Mouse (Mus musculus) hindbrain, embryonic 11.5 days (tissue): Measurements from ENCODE around the gene Paqr5. TPM values are rescaled to one million over a fixed set of nuclear protein-coding genes. Genes with fewer than 3 reads are reported as not detected.

Experiments used
- ATAC-seq: fragments of 200-750 bp; cut with Nextera tagmentation; 2 replicates; pipeline ENCODE4 v1.8.0; 2017; ENCODE audit warnings: mild to moderate bottlenecking, moderate TSS enrichment, moderate library complexity; ENCODE audit not compliant: low FRiP score
- DNase-seq: peaks from one replicate; pipeline ENCODE4 v3.0.0-alpha.2; 2015; ENCODE audit warnings: low spot score
- H3K27ac ChIP-seq: fragments of 300-500 bp; sonication (generic); 2 replicates; pipeline ENCODE4 v1.5.1; 2014; ENCODE audit warnings: mild to moderate bottlenecking, low read depth, low read length
- H3K27me3 ChIP-seq: fragments of 300-500 bp; sonication (generic); 2 replicates; pipeline ENCODE4 v1.6.1; 2014; ENCODE audit warnings: mild to moderate bottlenecking, low read length, moderate library complexity, mixed read lengths; ENCODE audit not compliant: control insufficient read depth, insufficient read depth
- H3K36me3 ChIP-seq: fragments of 300-500 bp; sonication (generic); 2 replicates; pipeline ENCODE4 v1.6.1; 2014; ENCODE audit warnings: mild to moderate bottlenecking, low read length, moderate library complexity, mixed read lengths; ENCODE audit not compliant: control insufficient read depth, insufficient read depth
- H3K4me1 ChIP-seq: fragments of 300-500 bp; sonication (generic); replicated peaks from 2 replicates; pipeline ENCODE4 v1.6.1; 2014; ENCODE audit warnings: low read length, mixed read lengths; ENCODE audit not compliant: control insufficient read depth, insufficient read depth
- H3K4me2 ChIP-seq: fragments of 300-500 bp; sonication (generic); replicated peaks from 2 replicates; pipeline ENCODE4 v1.6.1; 2014; ENCODE audit warnings: mild to moderate bottlenecking, low read depth, low read length
- H3K4me3 ChIP-seq: fragments of 300-500 bp; sonication (generic); 2 replicates; pipeline ENCODE4 v1.5.1; 2014; ENCODE audit warnings: low read depth, low read length
- H3K9ac ChIP-seq: fragments of 300-500 bp; sonication (generic); 2 replicates; pipeline ENCODE4 v1.6.1; 2014; ENCODE audit warnings: low read depth, low read length
- H3K9me3 ChIP-seq: fragments of 300-500 bp; sonication (generic); 2 replicates; pipeline ENCODE4 v1.6.1; 2016; ENCODE audit warnings: low read length; ENCODE audit not compliant: control insufficient read depth
- WGBS: fragments of 180-500 bp; shearing (Covaris S2); extraction: QIAGEN DNeasy Blood & Tissue Kit; methylation state at CpG from one replicate; pipeline ENCODE4 v1.1.7; 2014; 5-methylcytosine and 5-hydroxymethylcytosine counted together
- polyA plus RNA-seq: library from polyadenylated mRNA; unstranded; fragments of >200 nt; fragmentation: Nextera tagmentation; extraction: Ambion mirVana; gene quantifications from 2 replicates; pipeline ENCODE4 v1.2.1, GENCODE M21; 2014

Gene Paqr5
- polyA plus RNA-seq, 1 experiment from 2014 or later = 1.3 TPM

GRCm38 (mm10) chr9:62040008-62040608 is 13.5 kb upstream of the Paqr5 start:
- ATAC-seq = peak; percentile 19; the same call in 1 of the 2 replicates
- 6% methylated on average over 20 of the region's 20 CpGs for WGBS
- H3K4me3 ChIP-seq = no peak overlapping the region

DNA sequence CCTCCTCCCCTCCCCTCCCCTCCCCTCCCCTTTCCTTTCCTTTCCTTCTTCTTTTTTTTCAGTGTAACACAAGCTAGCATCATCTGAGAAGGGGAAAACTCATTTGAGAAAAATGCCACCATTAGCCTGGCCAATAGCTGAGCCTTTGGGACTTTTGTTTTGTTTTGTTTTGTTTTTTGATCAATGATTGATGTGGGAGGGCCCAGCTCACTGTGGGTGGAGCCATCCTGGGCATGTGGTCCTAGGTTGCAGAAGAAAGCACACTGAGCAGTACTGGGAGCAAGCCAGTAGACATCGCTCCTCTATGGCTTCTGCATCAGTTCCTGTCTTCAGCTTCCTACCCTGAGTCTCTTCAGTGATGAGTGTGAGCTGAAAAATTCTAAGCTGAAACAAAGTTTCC is 9.2 kb upstream of the Paqr5 start:
- no peaks in the 10 kb centered on the region for H3K36me3 ChIP-seq
- WGBS = 80% methylated on average over 1 of the region's 1 CpGs
- no peaks in the 10 kb centered on the region for H3K4me1 ChIP-seq
- no peaks in the 10 kb centered on the region for H3K9me3 ChIP-seq
- no peak overlapping the region for H3K4me3 ChIP-seq
- H3K4me2 ChIP-seq = no peak overlapping the region
- DNase-seq (no peak), ATAC-seq (no peak)
- H3K9ac ChIP-seq = no peak overlapping the region
- H3K27me3 ChIP-seq = no peaks in the 10 kb centered on the region
- H3K27ac ChIP-seq = no peak overlapping the region

More at GRCm38 (mm10) chr9:62040008-62040608, 13.5 kb upstream of the Paqr5 start:
- peak; percentile 92 for DNase-seq
- Histone ChIP-seq H3K36me3 (no peaks in the 10 kb centered on the region), H3K4me1 (no peaks in the 10 kb centered on the region), H3K9ac (no peak overlapping the region), H3K27me3 (no peaks in the 10 kb centered on the region), H3K9me3 (no peaks in the 10 kb centered on the region), H3K27ac (no peak overlapping the region), H3K4me2 (no peak overlapping the region; the same call in 1 of the 2 replicates)

DNA sequence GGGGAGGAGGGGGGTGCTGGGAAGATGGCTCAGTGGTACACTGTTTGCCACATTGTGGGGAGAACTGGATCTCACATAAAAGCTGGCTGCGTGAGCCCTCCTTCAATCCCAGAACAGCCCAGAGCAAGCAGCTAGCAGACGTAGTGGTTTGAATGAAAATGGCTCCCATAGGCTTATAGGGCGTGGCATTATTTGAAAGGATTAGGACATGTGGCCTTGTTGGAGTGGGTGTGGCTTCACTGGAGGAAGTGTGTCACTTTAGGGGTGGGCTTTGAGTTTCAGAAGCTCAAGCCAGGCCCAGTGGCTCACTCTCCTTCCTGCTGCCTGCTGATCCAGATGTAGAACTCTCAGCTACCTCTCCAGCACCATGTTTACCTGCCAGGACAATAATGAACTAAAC is 5.5 kb upstream of the Paqr5 start:
- Histone ChIP-seq H3K4me3 (no peak overlapping the region), H3K4me1 (no peaks in the 10 kb centered on the region), H3K36me3 (no peaks in the 10 kb centered on the region), H3K9me3 (no peaks in the 10 kb centered on the region), H3K4me2 (no peak overlapping the region), H3K27me3 (peaks cover 2% of the 10 kb centered on the region; the same call in 1 of the 2 replicates), H3K9ac (no peak overlapping the region), H3K27ac (no peak overlapping the region)
- ATAC-seq (no peak), DNase-seq (no peak)
- WGBS = 88% methylated on average over 3 of the region's 3 CpGs

GRCm38 (mm10) chr9:62028072-62028471 is 1.4 kb upstream of the Paqr5 start:
- H3K27me3 ChIP-seq = peaks cover 22% of the 10 kb centered on the region
- no peak for DNase-seq
- 51% methylated on average over 3 of the region's 3 CpGs for WGBS

GRCm38 (mm10) chr9:62025056-62025455 is 1.6 kb downstream of the Paqr5 start:
- H3K4me1 ChIP-seq = peaks cover 5% of the 10 kb centered on the region
- H3K4me3 ChIP-seq = no peak overlapping the region
- H3K27me3 ChIP-seq = peaks cover 22% of the 10 kb centered on the region
- no peak for ATAC-seq
- H3K9me3 ChIP-seq = no peaks in the 10 kb centered on the region
- H3K36me3 ChIP-seq = no peaks in the 10 kb centered on the region
- no peak for DNase-seq
- H3K9ac ChIP-seq = no peak overlapping the region
- H3K4me2 ChIP-seq = no peak overlapping the region
- WGBS = 40% methylated on average over 5 of the region's 5 CpGs
- no peak overlapping the region for H3K27ac ChIP-seq

More at GRCm38 (mm10) chr9:62028072-62028471, 1.4 kb upstream of the Paqr5 start:
- no peak overlapping the region for H3K4me2 ChIP-seq
- H3K4me1 ChIP-seq = peaks cover 5% of the 10 kb centered on the region
- H3K9ac ChIP-seq = no peak overlapping the region
- no peak overlapping the region for H3K27ac ChIP-seq
- H3K4me3 ChIP-seq = no peak overlapping the region
- no peaks in the 10 kb centered on the region for H3K9me3 ChIP-seq
- ATAC-seq = no peak
- no peaks in the 10 kb centered on the region for H3K36me3 ChIP-seq

DNA sequence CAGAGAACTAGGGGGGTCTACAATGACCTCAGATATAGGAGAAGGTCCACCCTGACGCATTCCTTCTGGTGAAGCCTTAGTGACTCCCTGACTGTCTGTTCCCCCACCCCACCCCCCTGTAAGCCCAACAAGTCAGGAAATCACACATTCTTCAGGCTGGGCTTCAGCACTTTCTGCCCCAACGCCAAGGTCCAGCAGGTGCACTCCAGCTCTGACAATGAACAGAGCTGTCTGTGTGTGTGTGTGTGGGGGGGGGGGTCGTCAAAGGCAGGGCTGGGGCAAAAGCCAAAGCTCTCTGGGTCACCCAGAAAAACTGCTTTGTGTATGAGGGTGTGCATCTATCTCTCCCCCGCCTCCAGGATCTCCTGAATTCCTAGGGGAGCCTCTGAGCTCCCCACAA is 2.8 kb downstream of the Paqr5 start:
- Histone ChIP-seq H3K9me3 (no peaks in the 10 kb centered on the region), H3K4me3 (no peak overlapping the region), H3K4me1 (peaks cover 5% of the 10 kb centered on the region), H3K36me3 (no peaks in the 10 kb centered on the region), H3K27ac (no peak overlapping the region), H3K4me2 (no peak overlapping the region), H3K9ac (no peak overlapping the region), H3K27me3 (peaks cover 22% of the 10 kb centered on the region)
- no peak for ATAC-seq
- WGBS = 51% methylated on average over 4 of the region's 4 CpGs
- no peak for DNase-seq

GRCm38 (mm10) chr9:62022961-62023680 is 3.5 kb downstream of the Paqr5 start:
- Histone ChIP-seq H3K4me3 (no peak overlapping the region), H3K4me2 (no peak overlapping the region), H3K27me3 (peaks cover 22% of the 10 kb centered on the region), H3K27ac (no peak overlapping the region), H3K36me3 (no peaks in the 10 kb centered on the region), H3K9ac (no peak overlapping the region), H3K4me1 (peaks cover 5% of the 10 kb centered on the region), H3K9me3 (no peaks in the 10 kb centered on the region)
- no peak for DNase-seq
- WGBS = 88% methylated on average over 6 of the region's 6 CpGs
- no peak for ATAC-seq

DNA sequence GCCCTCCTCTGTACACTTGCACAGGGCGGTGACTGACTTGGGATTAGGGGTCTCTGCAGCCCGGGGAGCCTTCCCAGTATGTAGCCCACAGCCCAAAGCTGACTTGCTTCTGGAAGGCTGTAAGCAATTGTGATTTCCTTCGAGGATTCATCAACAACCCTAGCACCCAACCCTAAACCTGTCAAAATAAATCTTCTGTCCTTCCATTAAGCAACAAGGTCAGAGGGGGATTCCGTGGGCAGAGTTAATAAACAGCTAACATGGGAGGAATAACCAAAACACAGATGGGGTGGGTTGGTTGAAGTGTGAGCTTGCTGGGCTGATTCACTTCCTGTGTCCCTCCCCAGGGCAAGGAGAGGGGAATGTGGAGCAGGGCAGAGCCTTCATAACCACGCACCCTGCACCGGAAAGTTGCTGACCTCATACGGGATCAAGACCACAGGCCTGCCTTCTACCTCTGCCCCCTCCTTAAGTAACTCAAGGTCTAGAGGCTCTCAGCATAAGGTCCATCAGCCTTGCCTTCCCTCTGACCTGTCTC is 5.0 kb downstream of the Paqr5 start:
- Histone ChIP-seq H3K4me3 (no peak overlapping the region), H3K4me1 (peaks cover 3% of the 10 kb centered on the region), H3K27me3 (peaks cover 16% of the 10 kb centered on the region), H3K36me3 (no peaks in the 10 kb centered on the region), H3K9me3 (no peaks in the 10 kb centered on the region), H3K4me2 (no peak overlapping the region), H3K27ac (no peak overlapping the region), H3K9ac (no peak overlapping the region)
- 62% methylated on average over 7 of the region's 7 CpGs for WGBS
- ATAC-seq (no peak), DNase-seq (no peak)

DNA sequence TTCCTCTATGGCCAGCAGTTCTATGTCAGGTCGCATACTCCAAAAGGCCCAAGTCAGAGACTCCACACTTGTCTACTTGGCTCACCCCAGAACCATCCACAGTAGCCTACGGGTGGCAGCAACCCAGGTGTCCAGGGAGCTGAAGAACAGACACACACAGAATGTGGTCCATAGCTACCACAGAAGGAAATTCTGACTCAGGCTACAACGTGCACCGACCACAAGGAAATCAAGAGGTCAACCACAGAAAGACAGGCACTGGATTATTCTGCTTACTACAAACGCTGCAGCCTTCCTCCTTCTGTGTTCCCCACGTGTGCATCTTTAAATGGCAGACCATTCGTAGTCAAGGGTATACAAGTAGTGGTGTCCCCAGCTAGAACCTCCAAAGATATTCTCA is 6.4 kb downstream of the Paqr5 start:
- ATAC-seq = no peak
- no peak overlapping the region for H3K4me3 ChIP-seq
- H3K27me3 ChIP-seq = peaks cover 4% of the 10 kb centered on the region; the same call in 1 of the 2 replicates
- H3K4me2 ChIP-seq = no peak overlapping the region
- WGBS = 90% methylated on average over 7 of the region's 7 CpGs
- no peak overlapping the region for H3K27ac ChIP-seq
- DNase-seq = no peak
- H3K4me1 ChIP-seq = no peaks in the 10 kb centered on the region
- H3K9me3 ChIP-seq = no peaks in the 10 kb centered on the region
- H3K36me3 ChIP-seq = no peaks in the 10 kb centered on the region
- H3K9ac ChIP-seq = no peak overlapping the region
